Mouse (Mus musculus) embryonic fibroblast, embryonic 13.5 days (primary cell): ENCODE measurements around the gene Cmtm4.

Experiments used
- CTCF ChIP-seq: IDR thresholded peaks from 2 replicates; pipeline ENCODE4 v1.5.1; 2011; ENCODE audit warnings: mild to moderate bottlenecking, control low read depth, low read length, moderate library complexity, borderline replicate concordance; ENCODE audit not compliant: insufficient read depth
- POLR2A ChIP-seq: IDR thresholded peaks from 2 replicates; pipeline ENCODE4 v1.6.1; 2011; ENCODE audit warnings: low read depth, mild to moderate bottlenecking, control low read depth, low read length, moderate library complexity

- TF ChIP-seq POLR2A (no peak), CTCF (no peak)
Measured at GRCm38 (mm10) chr8:104432656-104433055, 37.0 kb upstream of the Cmtm4 start.
